Mouse (Mus musculus): ENCODE data around the gene Cmtm8.

DNA sequence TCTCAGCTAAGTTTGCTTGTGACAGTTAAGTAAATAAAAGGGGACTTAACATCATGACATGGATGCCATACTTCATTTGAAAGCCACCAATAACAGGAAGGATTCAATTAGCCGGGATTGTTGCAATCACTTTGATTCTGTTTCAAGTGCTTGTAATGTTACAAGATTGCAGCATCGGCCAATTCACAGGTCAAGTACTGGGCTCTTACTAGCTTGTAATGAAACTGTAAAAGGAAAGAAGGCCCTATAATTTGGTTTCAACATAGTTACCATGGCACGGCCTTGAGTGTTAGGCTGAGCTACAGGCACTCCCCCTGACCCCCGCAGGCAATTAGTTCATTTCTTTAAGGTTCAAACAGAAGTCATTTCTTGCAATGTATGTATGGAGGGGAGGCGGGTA lies 5.1 kb downstream of the Cmtm8 start:
- no peak for TF ChIP-seq CTCF (IDR thresholded peaks at IDR 0.05; ENCODE audit: low read depth, low read length)
- TF ChIP-seq POLR2A (IDR thresholded peaks at IDR 0.05; ENCODE audit: borderline replicate concordance, low read depth, low read length): no peak

Data from bone marrow macrophage, adult 2 months (primary cell).